Mouse (Mus musculus): ENCODE results near the gene Pgam1.

DNA sequence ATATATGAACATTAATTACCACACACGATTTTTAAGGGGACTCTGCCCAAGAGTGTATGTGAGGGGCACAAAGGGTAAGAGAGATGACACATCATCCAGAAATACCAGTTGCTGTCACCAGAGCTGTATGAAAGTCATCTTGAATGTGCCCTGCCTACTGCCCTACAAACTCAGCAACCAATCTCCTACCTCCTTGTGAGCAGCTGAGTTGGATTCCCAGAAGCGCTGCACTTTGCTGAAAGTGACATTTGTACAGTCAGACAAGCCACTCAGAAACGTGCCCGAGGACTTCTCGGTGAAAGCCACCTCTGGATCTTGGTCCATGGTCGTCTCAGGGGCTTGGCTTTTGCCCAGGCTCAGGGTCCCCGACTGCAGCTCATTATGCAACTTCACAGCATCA, 16.8 kb upstream of the Pgam1 start:
- TF ChIP-seq CTCF (IDR thresholded peaks at IDR 0.05; ENCODE audit: low read depth, low read length) (no peak), POLR2A (IDR thresholded peaks at IDR 0.05; ENCODE audit: borderline replicate concordance, low read depth, low read length) (no peak)
